Comparison of ENCODE assay signal across 8 mouse cellular contexts in the genomic region with DNA sequence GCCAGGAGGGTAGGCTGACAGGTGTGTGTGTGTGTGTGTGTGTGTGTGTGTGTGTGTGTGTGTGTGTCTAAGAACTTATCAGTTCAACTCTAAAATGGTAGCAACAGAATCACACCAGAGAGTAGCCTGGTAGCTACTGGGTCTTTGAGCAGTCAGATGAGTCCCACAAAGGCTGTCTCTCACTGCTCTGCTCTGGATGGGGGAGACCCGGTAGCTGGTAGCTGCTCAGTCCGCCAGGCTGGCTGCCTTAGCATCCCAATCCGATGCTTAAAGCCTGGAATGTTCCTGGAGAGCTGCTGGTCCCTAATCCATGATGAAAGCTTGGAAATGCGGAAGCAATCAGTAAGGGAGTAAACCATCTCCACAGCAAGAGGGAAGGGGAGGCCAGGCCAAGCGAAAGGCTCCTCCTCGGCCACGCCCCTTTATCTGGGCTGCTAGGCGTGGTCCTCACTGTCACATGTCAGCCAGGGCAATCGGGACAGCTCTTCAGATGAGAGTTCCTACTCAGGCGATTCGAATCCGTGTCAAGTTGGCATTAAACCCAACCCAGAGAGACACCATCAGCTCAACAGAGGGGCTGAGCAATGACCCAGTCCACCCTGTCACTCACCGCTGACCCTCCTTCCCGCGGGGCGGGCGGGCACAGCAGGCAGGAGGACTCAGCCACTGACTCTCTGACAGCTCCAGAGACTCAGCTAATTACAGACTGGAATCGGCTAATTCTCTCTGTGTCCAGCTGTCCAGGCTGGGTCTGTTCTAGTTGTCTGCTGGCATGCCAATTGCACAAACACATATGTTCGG. TPM values are rescaled to one million over a fixed set of nuclear protein-coding genes. Genes with fewer than 3 reads are reported as not detected.
A peak's percentile ranks its signal among the peaks of the same experiment; 100 is the strongest.
DNase-seq lines count a peak whose midpoint lies in the region; ATAC-seq lines count a peak whose summit lies in the region.

No protein-coding gene starts in this region.

- 7% methylated on average over 19 of the region's 19 CpGs for WGBS in forebrain, embryonic 14.5 days
- 7% methylated on average over 19 of the region's 19 CpGs for WGBS in limb, embryonic 12.5 days
- 3% methylated on average over 19 of the region's 19 CpGs for WGBS in midbrain, embryonic 11.5 days

- H3K27ac ChIP-seq in forebrain, embryonic 14.5 days (ENCODE audit: low read depth, low read length), result no peak overlapping the region
- H3K27ac ChIP-seq in limb, embryonic 12.5 days, result no peak overlapping the region
- H3K27ac ChIP-seq in midbrain, embryonic 11.5 days (ENCODE audit: low read depth, low read length), result peak overlapping the region; percentile 42; the same call in 1 of the 2 replicates

- H3K9me3 ChIP-seq in forebrain, embryonic 14.5 days (replicated peaks; ENCODE audit: control insufficient read depth, low read length), result no peaks in the 10 kb centered on the region
- H3K9me3 ChIP-seq in limb, embryonic 12.5 days, result no peaks in the 10 kb centered on the region
- no peaks in the 10 kb centered on the region for H3K9me3 ChIP-seq in midbrain, embryonic 11.5 days (ENCODE audit: control insufficient read depth, low read length)

- no peaks in the 10 kb centered on the region for H3K36me3 ChIP-seq in forebrain, embryonic 14.5 days (ENCODE audit: control insufficient read depth, insufficient read depth, low read length)
- no peaks in the 10 kb centered on the region for H3K36me3 ChIP-seq in limb, embryonic 12.5 days
- H3K36me3 ChIP-seq in midbrain, embryonic 11.5 days (ENCODE audit: control insufficient read depth, insufficient read depth, low read length), result no peaks in the 10 kb centered on the region

- H3K4me1 ChIP-seq in forebrain, embryonic 14.5 days (ENCODE audit: control insufficient read depth, insufficient read depth, low read length), result peaks cover 12% of the 10 kb centered on the region
- peaks cover 27% of the 10 kb centered on the region for H3K4me1 ChIP-seq in limb, embryonic 12.5 days (replicated peaks)
- H3K4me1 ChIP-seq in midbrain, embryonic 11.5 days (ENCODE audit: control insufficient read depth, insufficient read depth, low read length), result peaks cover 16% of the 10 kb centered on the region

- no peaks in the 10 kb centered on the region for H3K27me3 ChIP-seq in forebrain, embryonic 14.5 days (replicated peaks; ENCODE audit: control insufficient read depth, insufficient read depth, low read length)
- H3K27me3 ChIP-seq in limb, embryonic 12.5 days, result peaks cover 33% of the 10 kb centered on the region
- no peaks in the 10 kb centered on the region for H3K27me3 ChIP-seq in midbrain, embryonic 11.5 days (ENCODE audit: control insufficient read depth, insufficient read depth, low read length)

- peak overlapping the region; percentile 29 for H3K9ac ChIP-seq in forebrain, embryonic 14.5 days (ENCODE audit: low read length)
- no peak overlapping the region for H3K9ac ChIP-seq in limb, embryonic 12.5 days (replicated peaks)
- H3K9ac ChIP-seq in midbrain, embryonic 11.5 days (ENCODE audit: low read length), result peak overlapping the region; percentile 21; the same call in 1 of the 2 replicates

- peak; percentile 66; the same call in 1 of the 2 replicates for ATAC-seq in forebrain, embryonic 14.5 days
- ATAC-seq in limb, embryonic 12.5 days (ENCODE audit: insufficient number of reproducible peaks, insufficient read depth, low FRiP score, low TSS enrichment, low read depth), result no peak
- ATAC-seq in midbrain, embryonic 11.5 days (ENCODE audit: low FRiP score), result peak; percentile 84

- intact Hi-C loops in heart, postnatal 36 days (cut with DNase I), result no loop called here

- peak; percentile 32 for DNase-seq in CD4-positive helper T cell, adult 2 months (ENCODE audit: low read depth, low spot score)
- peak; percentile 95 for DNase-seq in ZHBTc4 (ENCODE audit: low read depth, low spot score)
- DNase-seq in forebrain, embryonic 14.5 days (ENCODE audit: low spot score), result peak; percentile 66
- peak; percentile 41 to 62 for DNase-seq in heart, postnatal 36 days
- peak; percentile 94 for DNase-seq in midbrain, embryonic 11.5 days (ENCODE audit: low spot score, missing footprints)
- DNase-seq in right cerebral cortex, postnatal 10 days (ENCODE audit: low spot score in 2 of 2), result no peak
- DNase-seq in cerebellum, adult 11 months, result no peak

- peak overlapping the region; percentile 11; the same call in 1 of the 2 replicates for H3K4me3 ChIP-seq in forebrain, embryonic 14.5 days (ENCODE audit: low read depth, low read length)
- H3K4me3 ChIP-seq in limb, embryonic 12.5 days (replicated peaks), result peak overlapping the region; percentile 22
- peak overlapping the region; percentile 26 for H3K4me3 ChIP-seq in midbrain, embryonic 11.5 days (ENCODE audit: low read depth, low read length)

- H3K4me2 ChIP-seq in forebrain, embryonic 14.5 days (ENCODE audit: low read length), result peak overlapping the region; percentile 46
- peak overlapping the region; percentile 48 for H3K4me2 ChIP-seq in limb, embryonic 12.5 days
- peak overlapping the region; percentile 47 for H3K4me2 ChIP-seq in midbrain, embryonic 11.5 days

RNA-seq across cellular contexts. Expression of gene Hs3st3b1, which starts 29.9 kb away (rescaled TPM):
- 3.3 and 3.9 TPM in 2 replicates for polyA plus RNA-seq in forebrain, embryonic 14.5 days (2014; fragmentation: Nextera tagmentation; extraction: Ambion mirVana)
- 1 to 10 TPM in 1 of 2 experiments, under 1 TPM in 1; 0.89 to 1.1 TPM for total RNA-seq in heart, postnatal 36 days (2021)
- polyA plus RNA-seq in limb, embryonic 12.5 days (2016; fragmentation: Nextera tagmentation; extraction: Ambion mirVana), result 23.5 and 32.8 TPM in 2 replicates
- polyA plus RNA-seq in midbrain, embryonic 11.5 days (2014; fragmentation: Nextera tagmentation; extraction: Ambion mirVana), result 17.5 and 18.1 TPM in 2 replicates

Comparison
In these comparisons a context has a peak if more than half of its experiments do, and no peak if none do; other contexts are left out.
1. DNase-seq: peak in CD4-positive helper T cell, adult 2 months (single experiment), ZHBTc4 (single experiment), forebrain, embryonic 14.5 days (single experiment), heart, postnatal 36 days (2 of 2) and midbrain, embryonic 11.5 days (single experiment); none in right cerebral cortex, postnatal 10 days (0 of 2) and cerebellum, adult 11 months (single experiment).
2. Peak in every context shown above with its lines, with median percentiles within 50 percentile points of each other: H3K4me2 ChIP-seq and H3K4me3 ChIP-seq.